Mouse (Mus musculus): Measurements from ENCODE around the gene Adora1. TPM values are rescaled to one million over a fixed set of nuclear protein-coding genes. Genes with fewer than 3 reads are reported as not detected.

The Adora1 gene
- polyA plus RNA-seq, 1 experiment from 2014 or later: 20.5 TPM

Other genes starting within 250 kb of the Adora1 start
- gene Fmod, start 198.2 kb downstream of the Adora1 start, polyA plus RNA-seq (2015; fragmentation: Nextera tagmentation; extraction: Ambion mirVana): 23.3 and 32.3 TPM in 2 replicates
- gene Btg2, start 156.3 kb downstream of the Adora1 start, polyA plus RNA-seq (2015; fragmentation: Nextera tagmentation; extraction: Ambion mirVana): 36.9 and 45.4 TPM in 2 replicates
- 0.42 TPM in 2 replicates for gene Chit1, start 124.2 kb downstream of the Adora1 start, polyA plus RNA-seq (2015; fragmentation: Nextera tagmentation; extraction: Ambion mirVana)
- 0.77 and 0.96 TPM in 2 replicates for gene Chil1, start 53.3 kb downstream of the Adora1 start, polyA plus RNA-seq (2015; fragmentation: Nextera tagmentation; extraction: Ambion mirVana)
- gene Mybph, start 42.0 kb downstream of the Adora1 start, polyA plus RNA-seq (2015; fragmentation: Nextera tagmentation; extraction: Ambion mirVana): 0.28 and 0.76 TPM in 2 replicates
- gene Myog, start 54.6 kb upstream of the Adora1 start, polyA plus RNA-seq (2015; fragmentation: Nextera tagmentation; extraction: Ambion mirVana): 0.98 and 2.0 TPM in 2 replicates
- gene Ppfia4, start 97.5 kb upstream of the Adora1 start, polyA plus RNA-seq (2015; fragmentation: Nextera tagmentation; extraction: Ambion mirVana): 9.7 and 10.3 TPM in 2 replicates
- gene Tmem183a, start 126.5 kb upstream of the Adora1 start, polyA plus RNA-seq (2015; fragmentation: Nextera tagmentation; extraction: Ambion mirVana): 53.0 and 58.1 TPM in 2 replicates
- not detected in 2 replicates for gene 4933406M09Rik, start 150.5 kb upstream of the Adora1 start, polyA plus RNA-seq (2015; fragmentation: Nextera tagmentation; extraction: Ambion mirVana)
- gene Cyb5r1, start 170.1 kb upstream of the Adora1 start, polyA plus RNA-seq (2015; fragmentation: Nextera tagmentation; extraction: Ambion mirVana): 37.4 and 45.4 TPM in 2 replicates
- gene Adipor1, start 179.9 kb upstream of the Adora1 start, polyA plus RNA-seq (2015; fragmentation: Nextera tagmentation; extraction: Ambion mirVana): 139 and 142 TPM in 2 replicates
- gene Klhl12, start 220.1 kb upstream of the Adora1 start, polyA plus RNA-seq (2015; fragmentation: Nextera tagmentation; extraction: Ambion mirVana): 17.5 and 19.9 TPM in 2 replicates

Measured in heart, embryonic 15.5 days (tissue).